Mouse (Mus musculus): Measurements from ENCODE around the gene Tspan10. TPM values are rescaled to one million over a fixed set of nuclear protein-coding genes. Genes with fewer than 3 reads are reported as not detected.
A peak's percentile ranks its signal among the peaks of the same experiment; 100 is the strongest.
"Not testable (repeated sequence)": the region's sequence is repeated elsewhere in the genome, so short reads cannot be mapped to it uniquely, and the experiment has no call there.

Gene Tspan10
- 1 to 10 TPM in 1 of 2 experiments, under 1 TPM in 1; 0.24 to 2.3 TPM for total RNA-seq (2021)

- intact Hi-C loops (cut with DNase I) = no loop called here
- DNase-seq = no peak
Observed at GRCm38 (mm10) chr11:120442344-120442743, at the start of gene Tspan10. TSS of gene Tspan10 (plus strand) at chr11:120442644.

GRCm38 (mm10) chr11:120395661-120396060 is 46.8 kb upstream of the Tspan10 start:
- intact Hi-C loops (cut with DNase I) = no loop called here

GRCm38 (mm10) chr11:120397602-120398001 is 44.8 kb upstream of the Tspan10 start:
- intact Hi-C loops (cut with DNase I) = no loop called here

More at GRCm38 (mm10) chr11:120395661-120396060, 46.8 kb upstream of the Tspan10 start:
- DNase-seq = no peak

GRCm38 (mm10) chr11:120399319-120399718 is 43.1 kb upstream of the Tspan10 start:
- intact Hi-C loops (cut with DNase I) = no loop called here
- no peak for DNase-seq

More at GRCm38 (mm10) chr11:120397602-120398001, 44.8 kb upstream of the Tspan10 start:
- DNase-seq = no peak

DNA sequence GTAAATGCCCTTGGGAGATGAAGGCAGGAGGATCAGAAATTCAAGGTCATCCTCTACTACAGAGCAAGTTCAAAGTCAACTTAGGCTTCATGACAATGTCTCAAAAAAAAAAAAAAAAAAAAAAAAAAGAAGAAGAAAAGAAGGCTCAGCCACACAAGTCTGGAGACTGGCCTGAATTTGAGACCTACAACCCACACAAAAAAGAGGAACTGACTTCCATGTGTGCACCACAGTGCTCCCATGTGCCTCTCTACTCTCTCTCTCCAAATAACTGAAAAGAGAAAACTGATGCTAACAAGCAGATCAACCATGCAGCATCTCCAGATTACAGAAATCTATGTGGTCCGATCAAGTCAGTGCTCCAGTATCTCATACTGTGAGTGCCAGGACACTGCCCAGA is 37.6 kb upstream of the Tspan10 start:
- DNase-seq = no peak
- intact Hi-C loops (cut with DNase I) = no loop called here

DNA sequence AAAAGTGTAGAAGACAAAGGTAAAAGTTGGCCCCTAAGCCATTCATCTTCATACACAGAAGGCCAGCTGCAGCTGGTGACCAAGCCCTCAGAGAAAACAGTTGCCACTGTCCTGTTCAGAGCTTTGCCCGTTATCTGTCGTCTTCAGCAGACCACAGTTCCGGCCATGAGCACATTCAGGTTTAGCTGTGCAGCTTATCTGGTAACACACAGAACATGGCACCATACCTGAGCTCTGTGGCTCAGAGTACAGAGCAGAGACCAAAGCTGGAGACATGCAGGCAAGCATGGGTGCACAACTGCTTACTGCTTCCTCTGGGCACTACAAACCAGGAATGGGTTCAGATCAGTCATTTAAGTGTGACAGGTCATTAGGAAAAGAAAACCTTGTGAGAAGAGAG is 36.6 kb upstream of the Tspan10 start:
- no peak for DNase-seq
- intact Hi-C loops (cut with DNase I) = no loop called here

DNA sequence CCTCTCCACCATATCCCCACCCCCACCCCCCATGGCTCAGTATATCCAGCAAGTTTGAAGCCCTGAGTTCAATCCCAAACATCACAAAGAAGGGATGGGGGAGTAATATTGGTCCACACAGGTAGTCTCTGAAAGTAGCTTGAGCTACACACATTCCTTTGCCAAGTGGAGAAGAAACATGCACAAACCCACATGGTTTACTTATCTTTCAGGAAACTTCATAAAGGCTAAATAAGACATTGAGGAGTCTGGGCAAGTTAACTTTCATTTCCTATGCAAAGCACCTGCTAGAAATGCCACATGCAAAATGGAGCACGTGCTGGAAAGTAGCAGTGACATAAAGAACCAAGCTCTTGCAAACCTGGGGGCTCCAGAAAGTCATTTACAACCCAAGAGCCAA is 36.0 kb upstream of the Tspan10 start:
- intact Hi-C loops (cut with DNase I) = no loop called here
- DNase-seq = no peak

GRCm38 (mm10) chr11:120413621-120414020 is 28.8 kb upstream of the Tspan10 start:
- intact Hi-C loops (cut with DNase I); DNase-seq: not testable (repeated sequence)

DNA sequence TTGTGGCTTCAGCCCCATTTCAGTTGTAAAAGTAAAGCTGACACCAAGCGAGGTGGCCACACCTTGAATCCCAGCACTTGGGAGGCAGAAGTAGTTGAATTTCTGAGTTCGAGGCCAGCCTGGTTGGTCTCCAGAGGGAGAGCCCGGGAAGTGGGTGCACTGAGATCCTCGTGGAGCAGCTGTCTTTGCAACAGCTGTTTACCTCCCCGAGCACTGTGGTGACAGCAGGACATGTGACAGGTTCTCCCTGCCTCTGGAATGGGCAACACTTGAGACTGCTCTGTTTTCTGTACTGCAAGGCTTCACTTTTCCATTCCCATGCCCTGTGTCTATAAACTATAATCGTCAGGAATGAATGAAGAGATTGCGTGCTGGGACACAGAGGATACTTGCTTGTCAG is 24.6 kb upstream of the Tspan10 start:
- DNase-seq = no peak
- intact Hi-C loops (cut with DNase I) = no loop called here

DNA sequence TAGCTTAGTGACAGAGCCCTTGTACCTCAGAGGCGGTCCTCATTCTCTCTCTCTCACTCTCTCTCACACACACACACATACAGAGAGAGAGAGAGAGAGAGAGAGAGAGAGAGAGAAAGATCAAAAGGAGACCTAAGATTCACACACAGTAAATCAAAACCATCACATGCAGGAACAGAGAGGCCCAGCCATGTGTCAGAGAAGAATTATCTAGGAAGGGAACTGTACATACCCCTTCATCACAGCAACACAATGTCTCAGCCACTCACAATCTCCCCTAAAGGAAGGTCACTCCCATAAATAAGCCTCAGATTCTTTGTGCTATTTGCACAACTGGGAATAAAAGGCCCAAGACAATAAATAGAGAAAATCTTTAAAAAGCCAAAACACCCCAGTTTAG is 23.9 kb upstream of the Tspan10 start:
- intact Hi-C loops (cut with DNase I) = no loop called here
- no peak for DNase-seq

DNA sequence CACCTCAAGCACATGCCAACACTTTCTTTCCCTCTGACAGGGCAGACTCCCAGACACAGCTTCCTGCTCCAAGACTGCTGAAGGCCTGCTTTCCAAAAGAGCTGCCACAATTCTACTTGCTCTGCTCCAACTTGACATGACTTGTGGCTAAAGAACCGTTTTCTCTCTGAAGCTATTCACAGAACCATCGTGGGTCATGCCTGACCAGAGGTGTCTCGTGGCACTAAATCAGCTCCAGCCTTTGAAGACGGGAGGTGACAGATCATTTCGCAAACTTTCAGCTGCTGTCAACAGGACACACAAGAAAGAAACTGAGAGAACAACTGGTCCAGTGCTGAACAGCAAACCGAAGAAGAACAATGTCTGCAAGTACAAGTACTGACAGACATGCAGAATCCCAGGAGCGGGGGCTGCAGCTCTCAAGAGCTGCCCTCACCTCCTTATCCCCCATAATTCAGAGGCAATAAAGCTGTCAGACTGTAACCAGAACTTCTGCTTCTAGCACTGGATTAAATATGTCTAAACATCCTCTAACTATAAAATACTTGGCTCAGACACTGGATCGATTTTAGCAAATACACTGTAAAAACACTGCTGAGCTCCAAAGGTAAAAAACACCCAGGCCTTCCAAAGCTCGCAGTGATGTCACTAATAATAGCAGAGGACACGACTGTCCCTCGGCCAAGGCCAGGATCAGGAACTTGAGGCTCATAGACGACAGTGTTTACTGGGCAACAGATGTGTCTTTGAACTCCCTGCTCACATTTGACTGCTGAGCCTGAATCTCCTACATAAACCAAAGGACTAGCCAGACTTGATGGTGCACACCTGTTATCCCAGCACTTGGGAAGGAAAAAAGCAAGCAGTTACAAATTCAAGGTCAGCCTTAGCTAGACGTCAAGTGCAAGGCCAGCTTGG is 19.5 kb upstream of the Tspan10 start:
- intact Hi-C loops (cut with DNase I) = loop anchor here (2.0 to 5.0 kb wide), 3 partner anchors 40 to 111 kb away; no protein-coding TSS in a partner anchor
- no peak for DNase-seq

GRCm38 (mm10) chr11:120423569-120424295 is 18.7 kb upstream of the Tspan10 start:
- intact Hi-C loops (cut with DNase I) = loop anchor here (2.0 to 5.0 kb wide), 3 partner anchors 41 to 111 kb away; no protein-coding TSS in a partner anchor
- peak; percentile 72 to 76 for DNase-seq

- DNase-seq = no peak
- intact Hi-C loops (cut with DNase I) = no loop called here
Observed at GRCm38 (mm10) chr11:120426727-120427126, 15.7 kb upstream of the Tspan10 start.

GRCm38 (mm10) chr11:120437152-120437856 is 5.1 kb upstream of the Tspan10 start, which contains the start of gene Nploc4:
TSS of gene Nploc4 (minus strand) at chr11:120437708.
- intact Hi-C loops (cut with DNase I) = no loop called here
- DNase-seq = peak; percentile 93 to 95

DNA sequence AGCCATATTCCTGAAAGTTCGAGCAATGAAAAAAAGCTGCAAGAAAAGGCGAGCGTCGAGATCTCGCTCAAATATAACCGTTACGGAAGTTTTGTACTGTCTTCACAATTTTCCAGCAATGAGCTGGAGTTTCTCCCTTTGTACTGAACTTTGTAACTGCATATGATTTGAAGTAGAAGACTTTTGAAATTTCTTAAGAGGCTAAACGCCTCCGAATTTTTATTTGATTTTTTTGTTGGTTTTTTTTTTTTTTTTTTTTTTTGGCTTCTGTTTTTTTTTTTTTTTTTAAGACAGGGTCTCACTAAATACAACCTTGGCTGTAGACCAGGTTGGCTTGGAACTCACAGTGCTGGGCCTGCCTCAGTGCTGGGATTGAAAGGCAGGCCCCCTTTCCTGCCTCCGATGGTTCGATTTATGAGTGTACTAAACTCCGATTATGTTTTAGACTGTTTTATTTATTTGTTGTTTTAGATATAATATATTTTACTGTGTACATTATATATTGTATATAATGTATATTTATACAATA is 4.5 kb upstream of the Tspan10 start:
- intact Hi-C loops (cut with DNase I) = no loop called here
- DNase-seq = no peak

GRCm38 (mm10) chr11:120442765-120443280 is 379 bp downstream of the Tspan10 start:
- intact Hi-C loops (cut with DNase I) = no loop called here
- DNase-seq = no peak

- intact Hi-C loops (cut with DNase I) = no loop called here
- no peak for DNase-seq
Observed at GRCm38 (mm10) chr11:120444106-120444505, 1.7 kb downstream of the Tspan10 start.

- intact Hi-C loops (cut with DNase I) = no loop called here
- DNase-seq = no peak
Observed at GRCm38 (mm10) chr11:120445475-120445874, 3.0 kb downstream of the Tspan10 start.

GRCm38 (mm10) chr11:120447179-120447578 is 4.7 kb downstream of the Tspan10 start:
- intact Hi-C loops (cut with DNase I) = no loop called here

GRCm38 (mm10) chr11:120452246-120452645 is 9.8 kb downstream of the Tspan10 start:
- DNase-seq = no peak
- intact Hi-C loops (cut with DNase I) = no loop called here

More at GRCm38 (mm10) chr11:120447179-120447578, 4.7 kb downstream of the Tspan10 start:
- DNase-seq = no peak

Measured in heart, postnatal 10 days (tissue).